Mouse (Mus musculus): ENCODE results near the gene Nudt3. TPM values are rescaled to one million over a fixed set of nuclear protein-coding genes. Genes with fewer than 3 reads are reported as not detected.
A peak's percentile ranks its signal among the peaks of the same experiment; 100 is the strongest.

The Nudt3 gene
- polyA plus RNA-seq, 1 experiment from 2014 or later: 196 TPM

GRCm38 (mm10) chr17:27557181-27557926, 65.9 kb downstream of the Nudt3 start:
- Histone ChIP-seq H3K9me3 (replicated peaks) (no peaks in the 10 kb centered on the region), H3K27me3 (no peaks in the 10 kb centered on the region; the same call in 1 of the 2 replicates), H3K4me2 (peak overlapping the region; percentile 85), H3K27ac (peak overlapping the region; percentile 97), H3K36me3 (ENCODE audit: poor library complexity, severe bottlenecking) (peaks cover 18% of the 10 kb centered on the region), H3K4me3 (peak overlapping the region; percentile 78), H3K4me1 (peaks cover 48% of the 10 kb centered on the region), H3K9ac (peak overlapping the region; percentile 95)
- peak; percentile 50 for ATAC-seq
- under 1% methylated on average over 54 of the region's 75 CpGs for WGBS

GRCm38 (mm10) chr17:27556315-27557011, 66.8 kb downstream of the Nudt3 start, which contains the start of gene Hmga1:
Gene Hmga1, plus strand, starts transcription at chr17:27556497.
- peak; percentile 79 for ATAC-seq
- WGBS: under 1% methylated on average over 74 of the region's 79 CpGs
- peaks cover 12% of the 10 kb centered on the region for H3K36me3 ChIP-seq (ENCODE audit: poor library complexity, severe bottlenecking)
- peaks cover 48% of the 10 kb centered on the region for H3K4me1 ChIP-seq
- peak within 1 kb of the TSS; percentile 97 for H3K27ac ChIP-seq
- no peaks in the 10 kb centered on the region; the same call in 1 of the 2 replicates for H3K27me3 ChIP-seq
- H3K4me3 ChIP-seq: peak within 1 kb of the TSS; percentile 78
- no peaks in the 10 kb centered on the region for H3K9me3 ChIP-seq (replicated peaks)
- peak within 1 kb of the TSS; percentile 95 for H3K9ac ChIP-seq
- peak within 1 kb of the TSS; percentile 85 for H3K4me2 ChIP-seq

GRCm38 (mm10) chr17:27555512-27556172, 67.7 kb downstream of the Nudt3 start:
- Histone ChIP-seq H3K4me3 (peak overlapping the region; percentile 78), H3K9ac (peak overlapping the region; percentile 95), H3K27ac (peak overlapping the region; percentile 97), H3K4me1 (peaks cover 48% of the 10 kb centered on the region), H3K27me3 (no peaks in the 10 kb centered on the region; the same call in 1 of the 2 replicates), H3K4me2 (peak overlapping the region; percentile 85), H3K36me3 (ENCODE audit: poor library complexity, severe bottlenecking) (peaks cover 4% of the 10 kb centered on the region; the same call in 1 of the 2 replicates), H3K9me3 (replicated peaks) (no peaks in the 10 kb centered on the region)
- peak; percentile 22; the same call in 1 of the 2 replicates for ATAC-seq
- WGBS: 0% methylated on average over 50 of the region's 55 CpGs

GRCm38 (mm10) chr17:27555075-27555511, 68.2 kb downstream of the Nudt3 start:
- Histone ChIP-seq H3K4me2 (peak overlapping the region; percentile 85), H3K27me3 (no peaks in the 10 kb centered on the region; the same call in 1 of the 2 replicates), H3K36me3 (ENCODE audit: poor library complexity, severe bottlenecking) (no peaks in the 10 kb centered on the region), H3K4me3 (peak overlapping the region; percentile 78), H3K27ac (peak overlapping the region; percentile 97), H3K9me3 (replicated peaks) (no peaks in the 10 kb centered on the region), H3K9ac (peak overlapping the region; percentile 95), H3K4me1 (peaks cover 47% of the 10 kb centered on the region)
- WGBS: under 1% methylated on average over 24 of the region's 39 CpGs
- no peak for ATAC-seq

GRCm38 (mm10) chr17:27554062-27554960, 69.0 kb downstream of the Nudt3 start:
- WGBS: 39% methylated on average over 20 of the region's 20 CpGs
- Histone ChIP-seq H3K4me2 (peak overlapping the region; percentile 85), H3K4me3 (peak overlapping the region; percentile 78), H3K9ac (peak overlapping the region; percentile 95), H3K36me3 (ENCODE audit: poor library complexity, severe bottlenecking) (no peaks in the 10 kb centered on the region), H3K4me1 (peaks cover 46% of the 10 kb centered on the region), H3K9me3 (replicated peaks) (no peaks in the 10 kb centered on the region), H3K27ac (peak overlapping the region; percentile 97), H3K27me3 (no peaks in the 10 kb centered on the region; the same call in 1 of the 2 replicates)
- no peak for ATAC-seq

- H3K27me3 ChIP-seq: no peaks in the 10 kb centered on the region; the same call in 1 of the 2 replicates
- no peak overlapping the region for H3K9ac ChIP-seq
- no peak overlapping the region for H3K27ac ChIP-seq
- no peak overlapping the region for H3K4me2 ChIP-seq
- H3K36me3 ChIP-seq (ENCODE audit: poor library complexity, severe bottlenecking): no peaks in the 10 kb centered on the region
- WGBS: 84% methylated on average over 23 of the region's 23 CpGs
- peaks cover 37% of the 10 kb centered on the region for H3K4me1 ChIP-seq
- no peak overlapping the region for H3K4me3 ChIP-seq
- no peak for ATAC-seq
- no peaks in the 10 kb centered on the region for H3K9me3 ChIP-seq (replicated peaks)
Observed at GRCm38 (mm10) chr17:27552215-27553201, 70.8 kb downstream of the Nudt3 start.

- Histone ChIP-seq H3K36me3 (ENCODE audit: poor library complexity, severe bottlenecking) (no peaks in the 10 kb centered on the region), H3K9ac (no peak overlapping the region), H3K27ac (no peak overlapping the region), H3K4me2 (no peak overlapping the region), H3K4me1 (peaks cover 34% of the 10 kb centered on the region), H3K9me3 (replicated peaks) (no peaks in the 10 kb centered on the region), H3K27me3 (no peaks in the 10 kb centered on the region; the same call in 1 of the 2 replicates), H3K4me3 (no peak overlapping the region)
- ATAC-seq: no peak
- 68% methylated on average over 10 of the region's 10 CpGs for WGBS
Observed at GRCm38 (mm10) chr17:27551393-27551940, 71.8 kb downstream of the Nudt3 start.

- H3K9ac ChIP-seq: peak overlapping the region; percentile 30
- WGBS: 37% methylated on average over 8 of the region's 8 CpGs
Observed at GRCm38 (mm10) chr17:27549234-27549633, 74.1 kb downstream of the Nudt3 start.

GRCm38 (mm10) chr17:27547253-27547868, 75.9 kb downstream of the Nudt3 start:
- H3K27me3 ChIP-seq: no peaks in the 10 kb centered on the region
- H3K4me1 ChIP-seq: peaks cover 14% of the 10 kb centered on the region
- H3K36me3 ChIP-seq (ENCODE audit: poor library complexity, severe bottlenecking): no peaks in the 10 kb centered on the region
- WGBS: 75% methylated on average over 9 of the region's 9 CpGs
- no peak overlapping the region for H3K27ac ChIP-seq
- no peak for ATAC-seq
- H3K9me3 ChIP-seq (replicated peaks): no peaks in the 10 kb centered on the region
- no peak overlapping the region for H3K4me2 ChIP-seq
- H3K9ac ChIP-seq: no peak overlapping the region
- H3K4me3 ChIP-seq: no peak overlapping the region

More at GRCm38 (mm10) chr17:27549234-27549633, 74.1 kb downstream of the Nudt3 start:
- Histone ChIP-seq H3K4me3 (no peak overlapping the region), H3K27ac (0 out of 2 replicates have a peak overlapping the region, but pooled peaks have one; percentile 19), H3K27me3 (no peaks in the 10 kb centered on the region), H3K36me3 (ENCODE audit: poor library complexity, severe bottlenecking) (no peaks in the 10 kb centered on the region), H3K4me1 (peaks cover 14% of the 10 kb centered on the region), H3K9me3 (replicated peaks) (no peaks in the 10 kb centered on the region), H3K4me2 (no peak overlapping the region)
- ATAC-seq: no peak

All from forebrain, embryonic 13.5 days (tissue).